Mouse (Mus musculus): ENCODE data around the gene F10.

Gene F10

DNA sequence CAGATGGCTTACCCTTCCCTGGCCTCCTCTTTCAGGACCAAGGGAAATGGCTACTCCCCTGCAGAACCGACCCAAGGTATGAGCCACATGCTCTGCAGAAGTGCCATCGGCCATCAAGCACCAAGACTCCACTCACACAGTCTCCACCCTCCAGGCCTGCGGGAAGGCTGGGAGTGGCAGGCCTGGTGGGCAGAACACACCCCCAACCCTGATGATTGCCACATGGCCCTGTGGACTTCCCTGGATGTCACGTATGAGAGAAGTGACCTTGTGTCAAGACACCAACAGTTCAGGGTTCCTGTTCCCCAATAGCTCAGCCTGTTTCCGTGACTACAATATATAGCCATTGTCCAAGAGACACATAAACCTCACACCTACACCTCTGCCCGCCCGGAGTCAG is at the start of gene F10:
TSS of gene F10 (plus strand) at position 294 of the 400 bp plus-strand sequence.
- DNase-seq (ENCODE audit: low read depth, low spot score) = no peak

DNA sequence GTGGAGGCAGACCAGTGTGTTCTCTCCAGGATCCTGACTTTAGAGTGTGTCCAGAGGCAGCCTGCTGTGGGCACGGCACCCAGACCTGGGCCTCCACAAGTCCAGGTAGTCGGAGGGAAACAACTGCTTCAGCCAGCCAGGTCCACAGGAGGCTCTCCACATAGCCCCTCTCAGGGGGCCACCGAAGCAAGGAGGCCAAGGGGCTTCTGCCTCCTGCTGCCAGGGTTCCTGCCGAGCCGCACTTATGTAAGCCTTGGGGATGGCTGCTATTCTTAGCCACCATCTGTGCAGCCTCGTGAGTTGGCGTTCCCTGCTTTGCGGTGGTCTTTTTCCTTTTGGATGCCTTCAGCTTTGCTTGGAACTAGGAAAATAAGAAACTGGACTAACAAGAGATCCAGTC is 49.5 kb upstream of the F10 start:
- DNase-seq (ENCODE audit: low read depth, low spot score) = peak; percentile 80

DNA sequence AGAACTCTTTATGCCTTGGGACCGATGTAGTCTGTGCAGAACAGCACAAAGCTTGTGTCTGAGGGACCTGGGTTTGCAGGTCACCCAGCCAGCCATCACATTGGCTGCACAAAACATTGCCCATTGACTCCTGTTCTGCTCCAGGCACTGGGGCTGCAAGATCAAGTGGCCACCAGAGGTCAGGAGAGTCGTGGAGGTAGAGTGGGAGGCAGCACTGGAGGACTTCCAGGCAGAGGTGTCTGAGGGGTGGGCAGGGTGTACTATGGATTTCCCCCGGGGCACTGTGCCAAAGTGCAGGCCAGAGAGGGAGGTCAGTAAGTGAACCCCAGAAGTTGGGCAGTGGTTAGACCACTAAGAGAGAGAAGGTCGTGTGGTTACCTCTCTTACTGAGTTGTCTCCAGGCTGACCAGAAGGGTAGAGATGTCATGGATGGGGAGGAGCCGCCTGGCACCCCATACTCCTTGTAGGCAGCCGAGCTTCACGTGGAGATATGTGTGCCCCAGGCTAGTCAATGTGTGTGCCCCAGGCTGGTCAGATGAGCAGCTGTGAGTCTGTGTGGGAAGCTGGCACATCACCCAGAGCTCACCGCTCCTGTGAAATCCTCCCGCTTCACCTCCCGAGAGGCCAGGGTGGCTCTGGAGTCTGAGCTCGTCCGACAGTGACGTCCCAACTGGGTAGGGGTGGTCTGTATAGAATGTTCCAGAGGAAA is 48.2 kb upstream of the F10 start:
- DNase-seq (ENCODE audit: low read depth, low spot score) = no peak

DNA sequence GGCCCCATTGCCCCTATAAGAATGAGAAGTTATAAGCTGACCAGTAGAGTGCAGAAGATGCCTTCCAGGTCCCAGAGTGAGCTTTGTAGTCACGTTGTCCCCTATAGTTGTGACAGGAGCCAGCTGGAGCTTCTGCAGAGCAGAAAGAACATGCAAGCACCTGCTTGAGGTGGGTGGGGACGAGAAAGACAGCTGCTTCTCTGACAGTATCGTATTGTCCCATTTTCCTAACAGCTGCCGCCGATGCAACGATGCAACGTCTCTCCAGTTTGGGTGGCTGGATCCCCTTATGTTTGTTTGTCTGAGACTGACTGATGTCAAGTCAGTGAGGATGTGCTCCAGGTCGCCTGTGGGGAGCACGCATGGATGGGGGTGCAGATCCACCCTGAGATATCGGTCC is 45.7 kb upstream of the F10 start:
- no peak for DNase-seq (ENCODE audit: low read depth, low spot score)

DNA sequence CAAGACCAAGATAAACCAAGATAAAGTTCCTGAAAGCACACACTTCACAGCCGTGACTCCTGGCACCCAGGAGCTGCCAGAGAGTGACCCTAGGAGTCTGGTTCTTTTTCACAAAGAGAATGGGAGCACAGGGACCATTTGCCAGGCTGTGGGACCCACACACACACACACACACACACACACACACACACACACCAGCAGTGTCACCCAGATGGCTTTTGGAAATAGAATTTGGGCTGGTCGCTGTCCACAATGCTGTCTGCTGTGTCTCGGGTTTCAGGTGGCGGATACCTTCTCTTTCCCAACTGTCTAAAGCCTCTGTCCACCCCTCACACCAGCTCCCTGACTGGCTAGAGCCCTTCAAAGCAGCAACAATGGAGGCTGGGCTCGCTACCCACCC is 42.6 kb upstream of the F10 start:
- no peak for DNase-seq (ENCODE audit: low read depth, low spot score)

DNA sequence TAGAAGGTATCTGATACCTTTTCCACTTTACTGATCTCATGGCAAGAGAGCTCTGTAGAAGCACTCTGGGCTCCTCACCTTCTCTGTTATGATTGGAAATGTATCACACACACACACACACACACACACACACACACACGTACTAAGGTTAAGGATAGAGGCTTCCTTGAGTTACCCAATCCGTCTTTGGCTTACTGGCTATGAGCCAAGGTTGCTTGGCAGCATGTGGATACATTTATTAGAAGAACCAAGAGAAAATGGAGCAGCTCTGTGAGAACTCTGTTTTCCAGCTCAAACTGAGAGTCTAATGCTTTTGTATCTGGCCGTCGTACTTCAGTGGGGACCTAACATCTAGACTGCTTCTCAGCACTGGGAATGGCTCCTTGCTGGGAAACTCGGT is 41.6 kb upstream of the F10 start:
- no peak for DNase-seq (ENCODE audit: low read depth, low spot score)

DNA sequence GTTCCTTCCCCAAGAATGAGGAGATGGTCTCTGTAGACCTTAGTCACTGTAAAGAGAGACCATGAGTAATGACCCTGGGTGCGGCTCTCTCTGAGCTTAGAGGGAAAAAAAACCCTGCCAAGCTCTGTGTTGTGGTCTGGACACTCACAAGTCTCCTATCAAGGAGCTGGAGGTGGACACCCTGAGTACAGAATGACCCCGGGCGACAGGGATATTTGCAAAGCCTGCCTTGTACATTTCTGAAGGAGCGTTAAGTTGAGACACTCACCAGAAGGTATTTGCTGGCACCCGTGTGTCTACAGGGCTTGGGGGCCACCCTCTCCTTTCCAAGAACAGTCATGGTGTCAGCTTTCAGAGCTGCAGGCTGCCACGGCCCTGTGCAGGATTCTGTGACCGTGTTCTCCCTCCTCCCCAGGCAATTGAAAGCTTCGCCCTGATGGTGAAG is 40.3 kb upstream of the F10 start:
- no peak for DNase-seq (ENCODE audit: low read depth, low spot score)

DNA sequence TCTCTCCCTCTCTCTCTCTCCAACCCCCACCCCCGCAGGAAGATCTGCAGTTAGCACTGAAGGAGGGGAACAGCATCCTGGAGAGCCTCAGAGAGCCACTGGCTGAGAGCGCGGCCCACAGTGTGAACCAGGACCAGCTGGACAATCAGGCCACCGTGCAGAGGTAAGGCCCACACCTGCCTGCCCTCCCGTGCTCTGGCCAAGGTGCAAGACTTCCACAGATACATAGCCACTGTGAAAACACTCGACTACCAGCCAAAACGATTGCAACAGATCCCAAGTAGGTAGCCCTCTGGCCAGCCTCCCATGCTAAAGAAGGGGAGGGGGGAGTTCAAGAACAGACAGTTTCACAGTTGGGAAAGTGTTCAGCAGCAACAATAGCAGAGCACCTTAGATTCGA is 38.8 kb upstream of the F10 start:
- DNase-seq (ENCODE audit: low read depth, low spot score) = no peak

DNA sequence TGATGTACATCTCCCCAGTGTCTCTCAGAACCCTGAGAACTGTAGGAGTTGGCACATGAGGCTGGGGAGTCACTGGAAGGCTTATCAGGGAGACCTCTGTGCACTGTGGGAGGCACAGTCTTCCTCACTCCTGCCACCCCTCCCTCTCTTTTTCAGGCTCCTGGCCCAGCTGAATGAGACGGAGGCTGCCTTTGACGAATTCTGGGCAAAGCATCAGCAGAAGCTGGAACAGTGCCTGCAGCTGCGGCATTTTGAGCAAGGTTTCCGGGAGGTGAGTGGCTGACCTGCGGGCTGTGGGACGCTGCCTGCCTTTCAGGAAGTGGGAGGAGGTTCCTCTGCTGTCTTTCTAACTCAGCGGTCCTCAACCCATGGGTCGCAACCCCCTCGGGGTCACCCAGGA is 37.3 kb upstream of the F10 start:
- no peak for DNase-seq (ENCODE audit: low read depth, low spot score)

DNA sequence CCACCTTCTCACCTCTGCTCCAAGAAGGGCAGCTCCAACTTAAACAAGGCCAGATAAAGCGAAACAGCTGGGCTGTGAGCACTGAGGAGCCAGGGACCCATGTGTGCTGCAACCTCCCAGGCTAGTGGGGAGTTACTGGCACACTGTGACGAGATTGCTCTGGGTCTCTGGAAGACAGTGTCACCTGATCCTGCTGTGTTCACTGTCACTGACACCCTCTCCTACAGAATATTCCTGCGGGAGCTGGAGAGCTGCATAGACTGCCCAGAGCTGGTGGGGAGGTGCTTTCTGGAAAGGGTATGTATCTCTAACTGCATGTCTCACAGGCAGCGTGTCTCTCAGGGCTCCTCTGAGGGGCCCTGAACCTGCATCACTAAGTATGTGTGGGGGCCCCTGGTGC is 29.6 kb upstream of the F10 start:
- no peak for DNase-seq (ENCODE audit: low read depth, low spot score)

DNA sequence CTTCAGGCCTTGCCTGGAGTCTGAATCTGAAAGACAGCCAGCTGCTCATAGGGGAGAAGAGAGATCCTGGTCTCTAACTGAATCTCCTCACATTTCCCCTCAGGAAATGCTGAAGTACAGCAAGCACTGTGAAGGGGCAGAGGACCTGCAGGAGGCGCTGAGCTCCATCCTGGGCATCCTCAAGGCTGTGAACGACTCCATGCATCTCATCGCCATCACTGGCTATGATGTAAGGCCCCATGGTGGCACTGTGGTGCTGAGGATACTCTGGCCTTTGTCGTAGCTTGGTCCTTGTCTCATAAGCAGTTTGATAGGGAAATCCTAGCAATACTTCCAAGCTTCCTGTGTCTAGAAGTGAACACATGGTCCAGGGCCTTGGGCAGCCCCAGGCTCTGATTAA is 26.8 kb upstream of the F10 start:
- no peak for DNase-seq (ENCODE audit: low read depth, low spot score)

DNA sequence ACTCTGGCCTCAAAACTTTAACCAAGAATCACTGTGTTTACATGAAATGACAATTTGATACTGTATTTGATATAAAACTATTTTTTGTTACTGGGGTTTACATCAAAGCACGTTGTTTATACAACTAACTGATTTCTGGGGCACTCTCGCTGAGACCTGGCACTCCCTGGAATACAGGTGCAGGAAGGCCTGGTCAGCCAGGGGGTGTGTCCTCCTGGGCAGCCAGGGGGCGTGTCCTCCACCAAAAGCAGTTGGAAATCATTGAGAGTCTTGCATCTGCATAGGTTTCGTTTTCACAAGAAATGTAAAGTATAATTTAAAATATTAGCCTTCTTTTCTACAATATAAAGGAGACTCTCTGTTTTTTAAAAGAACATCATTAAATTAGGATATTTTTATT is 17.5 kb upstream of the F10 start:
- no peak for DNase-seq (ENCODE audit: low read depth, low spot score)

DNA sequence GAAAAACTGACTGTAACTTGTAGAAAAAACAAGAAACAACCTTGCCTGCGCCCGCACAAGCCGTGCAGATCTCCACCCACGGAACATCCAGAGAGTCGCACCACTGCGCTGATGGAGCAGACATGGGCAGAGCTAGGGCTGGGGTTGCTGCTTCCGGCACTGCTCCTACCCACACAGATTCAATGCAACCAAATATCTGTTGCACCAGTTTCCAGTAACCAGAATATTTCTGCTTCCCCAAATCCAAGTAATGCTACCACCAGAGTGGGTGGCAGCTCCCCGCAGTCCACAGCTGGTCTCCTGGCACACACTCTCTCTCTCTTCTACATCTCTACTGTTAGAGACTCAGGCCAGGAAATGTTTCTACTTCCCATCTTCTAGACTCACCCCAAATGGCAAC is 15.3 kb upstream of the F10 start:
- DNase-seq (ENCODE audit: low read depth, low spot score) = peak; percentile 80

DNA sequence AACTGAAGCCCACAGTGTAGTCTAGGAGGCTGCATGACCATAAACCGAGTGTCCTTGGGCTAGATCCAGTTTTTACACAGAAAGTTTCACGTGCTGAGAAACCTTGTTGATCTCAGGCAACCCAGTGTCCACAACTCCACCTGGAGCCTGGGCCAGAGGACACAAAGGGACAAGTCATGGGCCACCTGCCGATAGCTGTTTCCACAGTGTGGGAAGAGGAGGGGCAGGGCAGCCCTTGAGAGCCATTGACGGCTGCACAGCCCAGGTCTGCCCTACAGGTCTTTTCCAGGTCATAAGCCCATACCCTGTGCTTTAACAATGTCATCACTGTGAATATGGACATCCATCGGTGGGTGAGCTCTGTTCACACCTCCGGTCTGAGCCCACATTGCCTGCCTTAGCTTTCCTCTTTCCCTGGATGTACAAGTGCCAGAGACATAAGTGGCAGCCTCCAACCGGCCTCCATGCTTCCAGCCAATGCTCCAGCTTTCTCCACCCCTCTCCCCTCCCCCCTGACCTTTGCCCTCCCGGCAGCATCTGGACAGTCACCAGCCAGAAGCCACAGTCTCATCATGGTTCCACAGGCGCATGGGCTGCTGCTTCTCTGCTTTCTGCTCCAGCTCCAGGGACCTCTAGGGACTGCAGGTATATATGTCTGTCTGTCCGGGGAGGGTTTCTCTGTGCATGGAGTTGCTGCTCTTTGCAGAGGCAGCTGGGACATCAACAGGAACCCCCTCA is 11.5 kb upstream of the F10 start, which contains the start of gene F7:
TSS of gene F7 (plus strand) at position 548 of the 738 bp plus-strand sequence.
- no peak for DNase-seq (ENCODE audit: low read depth, low spot score)

DNA sequence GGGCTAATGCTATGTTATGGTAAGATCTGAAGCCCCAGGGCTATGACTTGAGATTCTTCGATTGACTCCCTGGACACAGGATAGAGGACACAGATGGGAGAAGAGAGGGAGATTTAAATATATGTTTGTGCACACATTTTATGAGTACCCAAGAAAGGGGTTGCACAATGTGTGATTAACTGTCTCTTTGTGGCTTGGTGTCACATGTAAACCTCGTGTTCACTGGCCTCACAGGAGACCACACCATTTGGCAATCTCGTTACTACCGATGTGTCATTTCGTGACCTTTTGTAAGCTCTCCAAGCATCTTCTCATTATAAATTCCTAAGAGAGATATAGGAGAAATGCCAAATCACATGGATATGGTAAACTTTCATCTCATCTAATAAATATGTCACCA is 9.5 kb upstream of the F10 start:
- no peak for DNase-seq (ENCODE audit: low read depth, low spot score)

DNA sequence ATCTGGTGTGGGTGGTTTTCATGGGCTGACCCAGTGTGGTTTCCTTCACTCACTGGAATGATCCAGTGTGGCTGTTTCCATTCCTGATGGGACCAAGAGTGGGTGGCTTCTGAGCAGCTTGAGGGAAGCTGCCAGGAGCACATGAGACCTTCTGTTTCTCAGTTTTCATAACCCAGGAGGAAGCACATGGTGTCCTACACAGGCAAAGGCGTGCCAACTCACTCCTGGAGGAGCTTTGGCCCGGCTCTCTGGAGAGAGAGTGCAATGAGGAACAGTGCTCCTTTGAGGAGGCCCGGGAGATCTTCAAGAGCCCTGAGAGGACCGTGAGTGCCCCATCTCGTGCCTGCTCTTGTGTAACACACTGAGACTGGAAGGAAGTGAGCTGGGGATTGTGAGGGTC is 8.6 kb upstream of the F10 start:
- peak; percentile 87 for DNase-seq (ENCODE audit: low read depth, low spot score)

DNA sequence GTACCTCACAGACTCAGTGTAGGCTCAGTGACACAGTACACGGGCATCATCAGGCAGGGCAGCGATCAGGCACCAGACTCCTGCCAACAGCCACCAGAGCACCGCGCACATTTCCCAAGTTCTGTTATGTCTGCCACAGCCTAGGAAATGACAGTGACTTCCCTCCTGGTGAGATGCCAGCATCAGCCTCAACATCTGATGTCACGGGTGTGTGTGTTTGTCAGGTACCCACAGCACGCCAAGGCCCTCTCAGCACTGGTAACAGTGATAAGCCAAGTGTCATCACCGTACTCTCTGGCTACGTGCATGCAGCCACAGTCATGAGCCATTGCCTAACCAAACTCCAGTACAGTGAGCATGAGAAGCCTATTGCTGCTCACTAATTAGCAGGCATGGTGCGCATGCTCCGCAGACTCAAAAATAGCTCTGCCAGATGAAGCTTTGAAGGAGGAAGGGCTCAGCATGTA is 729 bp upstream of the F10 start:
- peak; percentile 76 for DNase-seq (ENCODE audit: low read depth, low spot score)

DNA sequence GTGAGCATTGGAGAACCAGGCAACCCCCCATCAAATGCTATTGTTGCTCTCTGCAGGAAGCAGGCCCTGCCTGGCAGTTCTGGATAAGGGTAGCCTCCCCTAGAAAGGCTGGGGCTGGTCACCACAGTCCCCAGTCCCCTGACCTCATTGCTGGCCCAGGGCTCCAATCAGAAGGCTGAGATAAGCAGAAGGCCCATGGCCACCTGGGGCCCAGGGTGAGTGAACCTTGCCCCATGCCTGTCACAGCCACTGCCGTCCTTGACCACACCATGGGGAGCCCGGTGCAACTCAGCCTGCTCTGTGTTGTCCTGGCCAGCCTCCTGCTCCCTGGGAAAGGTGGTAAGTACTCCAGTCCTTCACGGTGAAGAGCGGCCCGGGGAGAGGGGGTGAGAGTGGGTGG is 461 bp downstream of the F10 start:
- no peak for DNase-seq (ENCODE audit: low read depth, low spot score)

DNA sequence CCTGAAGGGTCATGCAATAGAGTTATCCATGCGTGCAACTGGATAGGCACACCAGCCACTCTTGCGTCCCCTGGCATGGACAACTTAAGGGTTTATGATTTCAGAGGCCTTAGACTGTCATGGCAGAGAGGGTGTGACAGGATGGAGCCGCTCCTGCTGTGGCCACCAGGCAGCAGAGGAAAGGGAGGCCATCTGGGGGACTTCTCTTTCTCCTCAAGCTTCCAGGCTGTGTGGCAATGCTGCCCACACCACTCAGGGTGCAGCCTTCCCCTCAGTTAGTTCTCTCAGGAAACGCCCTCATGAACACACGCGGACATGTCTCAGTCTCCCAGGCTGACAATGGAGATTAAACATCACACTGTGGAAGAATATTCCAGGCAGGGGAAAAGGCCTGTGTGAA is 1.9 kb downstream of the F10 start:
- DNase-seq (ENCODE audit: low read depth, low spot score) = no peak

DNA sequence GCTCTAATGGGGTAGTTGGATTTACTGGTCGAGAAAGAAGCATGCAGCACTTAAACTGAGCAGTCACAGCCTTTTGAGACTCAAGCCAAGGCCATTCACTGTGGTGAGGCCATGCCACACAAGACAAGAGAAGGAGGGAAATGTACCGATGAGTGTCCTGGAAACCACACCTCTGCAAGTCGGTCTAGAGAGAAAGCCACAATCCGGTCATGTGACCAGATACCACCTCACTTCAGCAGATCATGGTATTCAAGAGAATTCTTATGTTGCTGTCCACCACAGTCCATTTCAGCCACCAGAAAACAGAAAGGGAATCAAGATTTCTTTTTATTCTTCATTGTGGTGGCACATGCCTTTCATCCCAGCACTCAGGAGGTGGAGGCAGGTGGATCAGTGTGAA is 4.4 kb downstream of the F10 start:
- DNase-seq (ENCODE audit: low read depth, low spot score) = no peak

DNA sequence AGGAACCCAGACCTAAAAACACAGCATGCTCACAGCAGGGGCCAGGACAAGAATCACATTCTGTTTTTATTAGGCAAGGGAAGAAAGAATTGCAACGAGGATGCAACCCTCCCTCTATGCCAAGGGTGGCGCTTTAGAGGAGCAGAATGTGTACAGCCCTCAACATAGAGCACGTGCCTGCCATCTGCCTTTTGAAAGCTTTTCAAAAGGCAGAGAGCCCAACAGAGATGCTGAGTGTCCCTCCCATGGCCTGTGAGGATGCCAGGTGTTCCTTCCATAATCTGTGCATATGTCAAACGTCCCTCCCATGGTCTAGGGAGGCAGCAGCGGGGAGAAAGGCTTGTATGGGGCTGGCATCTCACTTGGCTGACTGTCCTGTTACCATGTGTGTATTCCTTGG is 10.5 kb downstream of the F10 start:
- DNase-seq (ENCODE audit: low read depth, low spot score) = no peak

DNA sequence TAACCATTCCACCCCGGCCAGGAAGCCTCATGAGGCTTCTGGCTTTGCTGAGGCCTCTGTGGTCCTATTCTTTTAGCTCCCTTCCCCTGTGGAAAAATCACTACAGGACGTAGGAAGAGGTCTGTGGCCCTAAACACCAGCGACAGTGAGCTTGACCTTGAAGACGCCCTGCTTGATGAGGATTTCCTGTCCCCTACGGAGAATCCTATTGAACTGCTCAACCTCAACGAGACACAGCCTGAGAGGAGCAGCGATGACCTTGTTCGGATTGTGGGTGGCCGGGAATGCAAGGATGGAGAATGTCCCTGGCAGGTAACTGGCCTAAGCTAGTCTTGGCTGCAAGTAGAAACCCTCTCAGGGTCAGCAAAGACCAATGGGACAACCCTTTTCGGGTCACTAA is 13.4 kb downstream of the F10 start:
- DNase-seq (ENCODE audit: low read depth, low spot score) = no peak

DNA sequence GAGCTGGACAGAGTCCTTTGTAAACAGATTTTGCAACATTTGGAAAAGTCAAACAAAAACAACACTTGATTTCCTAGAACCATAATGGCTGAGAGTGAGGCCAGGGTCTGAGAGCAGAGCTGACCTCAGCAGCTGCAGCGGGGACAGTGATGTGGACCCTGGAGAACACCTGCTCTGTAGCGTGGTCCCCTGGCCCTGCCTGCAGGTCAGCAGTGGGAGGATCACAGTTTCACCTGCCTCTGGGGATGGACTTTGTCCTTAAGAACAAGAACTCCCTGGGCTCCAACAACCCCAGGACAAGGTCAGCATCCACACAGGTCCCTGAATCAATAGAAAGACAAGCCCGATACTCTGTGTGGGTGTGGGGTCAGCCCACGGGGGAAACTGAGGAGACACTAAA is 20.2 kb downstream of the F10 start:
- DNase-seq (ENCODE audit: low read depth, low spot score) = no peak

Data from telencephalon, adult 2 months (tissue).